ENCODE assay signal across 17 mouse cellular contexts in genomic region chr11:113669711-113670110, GRCm38 (mm10). TPM values are rescaled to one million over a fixed set of nuclear protein-coding genes. Genes with fewer than 3 reads are reported as not detected.
"Had no signal": no experiment of that assay in that cellular context is flagged by ENCODE, and none has a peak within 500 bp of the region (broad histone marks: within the 10 kb centered on the region; RNA-seq: fewer than 3 reads in every experiment).

No protein-coding gene starts in this region.

- H3K4me3 ChIP-seq: limb, embryonic 15.5 days; megakaryocyte, embryonic 14.5 days; midbrain, embryonic 10.5 days; midbrain, embryonic 12.5 days; neural tube, embryonic 12.5 days had no signal

- H3K9me3 ChIP-seq: limb, embryonic 15.5 days; megakaryocyte, embryonic 14.5 days; midbrain, embryonic 10.5 days; midbrain, embryonic 12.5 days; neural tube, embryonic 12.5 days had no signal

- H3K4me2 ChIP-seq: limb, embryonic 15.5 days; lung, embryonic 14.5 days; midbrain, embryonic 12.5 days; neural tube, embryonic 12.5 days had no signal

- H3K4me1 ChIP-seq: midbrain, embryonic 12.5 days; neural tube, embryonic 12.5 days had no signal

- H3K27me3 ChIP-seq: limb, embryonic 15.5 days; megakaryocyte, embryonic 14.5 days; midbrain, embryonic 12.5 days; neural tube, embryonic 12.5 days had no signal

- H3K9ac ChIP-seq: limb, embryonic 15.5 days; lung, embryonic 14.5 days; midbrain, embryonic 12.5 days; neural tube, embryonic 12.5 days had no signal

- DNase-seq: lung, adult 18-20 months; lung, embryonic 14.5 days; lung, postnatal 10 days; lung, postnatal 4 days; midbrain, embryonic 14.5 days; right cerebral cortex, postnatal 14 days; thymus, adult 18-20 months; thymus, postnatal 14 days; thymus, postnatal 36 days had no signal

- H3K27ac ChIP-seq: limb, embryonic 15.5 days; midbrain, embryonic 10.5 days; midbrain, embryonic 12.5 days; neural tube, embryonic 12.5 days had no signal

RNA-seq across cellular contexts. Expression of gene Cpsf4l, which starts 40.1 kb away (rescaled TPM):
- total RNA-seq: monocyte, adult 5-6 weeks; neutrophil, adult 5-6 weeks had no signal
- polyA plus RNA-seq: spleen, adult 2 months had no signal
